In the genomic region with DNA sequence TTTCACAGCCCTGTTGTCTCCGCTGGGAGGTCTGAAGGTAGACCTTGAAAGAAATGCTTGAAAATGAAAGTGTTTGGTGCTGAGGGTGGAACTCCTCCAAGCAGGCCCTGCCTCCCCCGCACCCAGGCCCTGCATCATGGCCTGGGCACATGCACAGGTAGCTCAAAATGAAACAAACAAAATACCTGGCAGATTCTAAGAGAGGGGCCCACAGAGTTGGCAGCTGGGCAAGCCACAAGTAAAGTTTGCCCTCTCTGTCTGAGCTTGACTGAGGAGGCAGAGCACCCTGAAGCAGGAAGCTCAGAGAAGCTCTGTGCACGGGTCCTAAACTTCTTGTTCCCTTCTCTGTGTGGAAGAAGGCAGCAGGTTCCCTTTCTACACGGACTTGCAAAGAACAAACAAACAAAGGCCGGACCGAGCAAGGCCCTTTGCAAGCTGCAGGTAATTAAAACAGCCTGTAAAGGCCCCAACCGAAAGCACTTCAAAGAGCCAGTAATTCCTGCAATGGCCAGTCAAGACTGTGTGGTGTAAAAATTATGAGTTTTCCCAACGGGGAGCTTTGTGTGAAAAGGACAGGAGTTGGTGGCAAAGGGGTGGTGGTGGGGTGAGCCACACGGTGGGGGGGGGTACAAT, we compare ENCODE assay signal across 14 mouse cellular contexts.
DNase-seq lines count a peak whose midpoint lies in the region; ATAC-seq and TF ChIP-seq lines count a peak whose summit lies in the region.
"Had no signal": no experiment of that assay in that cellular context is flagged by ENCODE, and none has a peak within 500 bp of the region (broad histone marks: within the 10 kb centered on the region; RNA-seq: fewer than 3 reads in every experiment).

No protein-coding gene starts in this region.

- no peak for TF ChIP-seq CTCF in intestine, postnatal 0 days (IDR thresholded peaks at IDR 0.05; ENCODE audit: low read depth)
- TF ChIP-seq CTCF in brain, embryonic 14.5 days (IDR thresholded peaks at IDR 0.05; ENCODE audit: borderline replicate concordance, extremely low read depth, insufficient read depth, insufficient read length): no peak

- H3K27ac ChIP-seq in intestine, embryonic 16.5 days (ENCODE audit: low read length): no peak overlapping the region
- no peak overlapping the region for H3K27ac ChIP-seq in intestine, postnatal 0 days (ENCODE audit: low read depth, low read length)
- H3K27ac ChIP-seq in embryonic facial prominence, embryonic 14.5 days (replicated peaks; ENCODE audit: low read depth, low read length): no peak overlapping the region
- peak overlapping the region; percentile 68 for H3K27ac ChIP-seq in midbrain, embryonic 12.5 days (replicated peaks)

- H3K4me2 ChIP-seq in intestine, embryonic 16.5 days (ENCODE audit: low read depth, low read length): 0 out of 2 replicates have a peak overlapping the region, but pooled peaks have one; percentile 7
- H3K4me2 ChIP-seq in intestine, postnatal 0 days (replicated peaks; ENCODE audit: low read depth): no peak overlapping the region
- no peak overlapping the region for H3K4me2 ChIP-seq in embryonic facial prominence, embryonic 14.5 days (ENCODE audit: low read depth, low read length)
- no peak overlapping the region for H3K4me2 ChIP-seq in midbrain, embryonic 12.5 days (replicated peaks)
- H3K4me2 ChIP-seq: lung, embryonic 14.5 days had no signal

- no peaks in the 10 kb centered on the region for H3K36me3 ChIP-seq in intestine, embryonic 16.5 days (ENCODE audit: control insufficient read depth, insufficient read depth, low read length)
- no peaks in the 10 kb centered on the region for H3K36me3 ChIP-seq in intestine, postnatal 0 days (ENCODE audit: control insufficient read depth, insufficient read depth)
- no peaks in the 10 kb centered on the region for H3K36me3 ChIP-seq in embryonic facial prominence, embryonic 14.5 days (ENCODE audit: control insufficient read depth, insufficient read depth, low read length)
- no peaks in the 10 kb centered on the region for H3K36me3 ChIP-seq in midbrain, embryonic 12.5 days

- DNase-seq in brain, embryonic 14.5 days (ENCODE audit: low read depth): peak; percentile 58
- peak; percentile 13 for DNase-seq in embryonic facial prominence, embryonic 14.5 days (ENCODE audit: low spot score)
- no peak for DNase-seq in urinary bladder, postnatal 10 days (ENCODE audit: low spot score)
- DNase-seq in spleen, postnatal 36 days (ENCODE audit: low spot score in 2 of 2): no peak
- DNase-seq: cerebellum, postnatal 36 days; forebrain, postnatal 0 days; kidney, postnatal 14 days; lung, embryonic 14.5 days; thymus, adult 18-20 months had no signal

- H3K9me3 ChIP-seq in intestine, embryonic 16.5 days (ENCODE audit: control insufficient read depth, low read length): no peaks in the 10 kb centered on the region
- no peaks in the 10 kb centered on the region for H3K9me3 ChIP-seq in intestine, postnatal 0 days (ENCODE audit: control insufficient read depth)
- no peaks in the 10 kb centered on the region for H3K9me3 ChIP-seq in embryonic facial prominence, embryonic 14.5 days (ENCODE audit: control insufficient read depth, low read length)
- H3K9me3 ChIP-seq in midbrain, embryonic 12.5 days: no peaks in the 10 kb centered on the region

- no peak overlapping the region for H3K9ac ChIP-seq in intestine, embryonic 16.5 days (ENCODE audit: low read depth, low read length)
- no peak overlapping the region for H3K9ac ChIP-seq in intestine, postnatal 0 days (ENCODE audit: low read depth, low read length)
- H3K9ac ChIP-seq in embryonic facial prominence, embryonic 14.5 days (ENCODE audit: low read depth, low read length): no peak overlapping the region
- H3K9ac ChIP-seq in midbrain, embryonic 12.5 days (replicated peaks): no peak overlapping the region
- H3K9ac ChIP-seq: forebrain, postnatal 0 days; lung, embryonic 14.5 days had no signal

- no peak for ATAC-seq in intestine, embryonic 16.5 days
- ATAC-seq in intestine, postnatal 0 days: no peak
- ATAC-seq in embryonic facial prominence, embryonic 14.5 days (ENCODE audit: low read depth): no peak
- 0 out of 2 replicates have a peak, but pooled peaks have one; percentile 21 for ATAC-seq in midbrain, embryonic 12.5 days (ENCODE audit: low FRiP score, low read depth)
- ATAC-seq in inflammation-experienced regulatory T-cells, adult 6 months: no peak

- H3K27me3 ChIP-seq in intestine, embryonic 16.5 days (replicated peaks; ENCODE audit: control insufficient read depth, insufficient read depth, low read length): no peaks in the 10 kb centered on the region
- no peaks in the 10 kb centered on the region for H3K27me3 ChIP-seq in intestine, postnatal 0 days (replicated peaks; ENCODE audit: control insufficient read depth, insufficient read depth, low read length)
- no peaks in the 10 kb centered on the region for H3K27me3 ChIP-seq in embryonic facial prominence, embryonic 14.5 days (replicated peaks; ENCODE audit: control insufficient read depth, insufficient read depth, low read length)
- no peaks in the 10 kb centered on the region for H3K27me3 ChIP-seq in midbrain, embryonic 12.5 days
- H3K27me3 ChIP-seq: CH12.LX had no signal

- no peak overlapping the region for H3K4me3 ChIP-seq in intestine, embryonic 16.5 days (ENCODE audit: low read length)
- no peak overlapping the region for H3K4me3 ChIP-seq in intestine, postnatal 0 days (ENCODE audit: low read depth, low read length)
- H3K4me3 ChIP-seq in embryonic facial prominence, embryonic 14.5 days (ENCODE audit: low read depth, low read length): no peak overlapping the region
- no peak overlapping the region for H3K4me3 ChIP-seq in midbrain, embryonic 12.5 days

- WGBS in intestine, embryonic 16.5 days: 39% methylated on average over 9 of the region's 9 CpGs
- WGBS in intestine, postnatal 0 days: 40% methylated on average over 9 of the region's 9 CpGs
- 33% methylated on average over 9 of the region's 9 CpGs for WGBS in embryonic facial prominence, embryonic 14.5 days
- 36% methylated on average over 9 of the region's 9 CpGs for WGBS in midbrain, embryonic 12.5 days

- TF ChIP-seq POLR2A in brain, embryonic 14.5 days (IDR thresholded peaks at IDR 0.05; ENCODE audit: borderline replicate concordance, extremely low read depth, insufficient read depth, insufficient read length, poor library complexity, severe bottlenecking): no peak

- peaks cover 19% of the 10 kb centered on the region for H3K4me1 ChIP-seq in intestine, embryonic 16.5 days (ENCODE audit: control insufficient read depth, insufficient read depth, low read length)
- peaks cover 9% of the 10 kb centered on the region; the same call in 1 of the 2 replicates for H3K4me1 ChIP-seq in intestine, postnatal 0 days (replicated peaks; ENCODE audit: control insufficient read depth, insufficient read depth, low read length)
- peaks cover 21% of the 10 kb centered on the region for H3K4me1 ChIP-seq in embryonic facial prominence, embryonic 14.5 days (ENCODE audit: control insufficient read depth, insufficient read depth, low read length)
- H3K4me1 ChIP-seq in midbrain, embryonic 12.5 days: peaks cover 41% of the 10 kb centered on the region

Comparison
In these comparisons a context has a peak if more than half of its experiments do, and no peak if none do; other contexts are left out.
1. DNase-seq: peak in brain, embryonic 14.5 days (single experiment) and embryonic facial prominence, embryonic 14.5 days (single experiment); none in urinary bladder, postnatal 10 days (single experiment) and spleen, postnatal 36 days (0 of 2).